Mouse (Mus musculus): ENCODE results near the gene Gna15.
A peak's percentile ranks its signal among the peaks of the same experiment; 100 is the strongest.

Gene Gna15

GRCm38 (mm10) chr10:81523142-81523541, 883 bp downstream of the Gna15 start:
- no peak for DNase-seq

GRCm38 (mm10) chr10:81519978-81520365, 4.1 kb downstream of the Gna15 start:
- no peak for DNase-seq

GRCm38 (mm10) chr10:81519227-81519977, 4.6 kb downstream of the Gna15 start:
- DNase-seq, result no peak

GRCm38 (mm10) chr10:81518546-81518945, 5.5 kb downstream of the Gna15 start:
- DNase-seq, result no peak

- no peak for DNase-seq
Observed at GRCm38 (mm10) chr10:81517227-81517626, 6.8 kb downstream of the Gna15 start.

GRCm38 (mm10) chr10:81513798-81514197, 10.2 kb downstream of the Gna15 start:
- DNase-seq, result no peak

- no peak for DNase-seq
Observed at GRCm38 (mm10) chr10:81510246-81510810, 13.7 kb downstream of the Gna15 start.

GRCm38 (mm10) chr10:81507691-81508489, 16.1 kb downstream of the Gna15 start:
- no peak for DNase-seq

GRCm38 (mm10) chr10:81507095-81507494, 16.9 kb downstream of the Gna15 start:
- no peak for DNase-seq

GRCm38 (mm10) chr10:81505016-81505664, 18.9 kb downstream of the Gna15 start:
- DNase-seq, result no peak

GRCm38 (mm10) chr10:81502658-81503057, 21.4 kb downstream of the Gna15 start:
- peak; percentile 88 for DNase-seq

- peak; percentile 43 for DNase-seq
Observed at GRCm38 (mm10) chr10:81501863-81502262, 22.2 kb downstream of the Gna15 start.

GRCm38 (mm10) chr10:81500032-81500431, 24.0 kb downstream of the Gna15 start, which contains the start of gene S1pr4:
Gene S1pr4 (minus strand): TSS chr10:81500132.
- DNase-seq, result no peak

GRCm38 (mm10) chr10:81499250-81499901, 24.6 kb downstream of the Gna15 start:
- DNase-seq, result peak; percentile 61

- DNase-seq, result peak; percentile 65
Observed at GRCm38 (mm10) chr10:81498316-81499249, 25.4 kb downstream of the Gna15 start.

GRCm38 (mm10) chr10:81497401-81498270, 26.4 kb downstream of the Gna15 start:
- DNase-seq, result peak; percentile 73

- DNase-seq, result peak; percentile 57
Observed at GRCm38 (mm10) chr10:81496969-81497368, 27.1 kb downstream of the Gna15 start.

GRCm38 (mm10) chr10:81496264-81496901, 27.6 kb downstream of the Gna15 start, which contains the start of gene Ncln:
Gene Ncln (minus strand): TSS chr10:81496392.
- DNase-seq, result peak; percentile 98

- peak; percentile 82 for DNase-seq
Observed at GRCm38 (mm10) chr10:81495616-81496263, 28.3 kb downstream of the Gna15 start.
